Mouse (Mus musculus): ENCODE data around the gene Sh3rf3.

The Sh3rf3 gene

GRCm38 (mm10) chr10:58813081-58813800 lies at the start of gene Sh3rf3:
Sh3rf3 (plus strand) TSS chr10:58813359.
- POLR2A ChIA-PET: interaction anchor here in 2 of 4 experiments (0.6 to 1.5 kb wide), 4 partner anchors 324 to 736 kb away, joined by 3 to 4 read pairs (median 3); partner anchors contain the start of gene Sowahc (in 1 of the 2)
- CTCF ChIA-PET: interaction anchor here (0.5 to 2.0 kb wide), 19 partner anchors 12 to 1052 kb away, joined by 3 to 14 read pairs (median 4); partner anchors contain the start of genes P4ha1 (in 1 of the 4), Sept10 (in 1 of the 4) and Sowahc (in 1 of the 4)

DNA sequence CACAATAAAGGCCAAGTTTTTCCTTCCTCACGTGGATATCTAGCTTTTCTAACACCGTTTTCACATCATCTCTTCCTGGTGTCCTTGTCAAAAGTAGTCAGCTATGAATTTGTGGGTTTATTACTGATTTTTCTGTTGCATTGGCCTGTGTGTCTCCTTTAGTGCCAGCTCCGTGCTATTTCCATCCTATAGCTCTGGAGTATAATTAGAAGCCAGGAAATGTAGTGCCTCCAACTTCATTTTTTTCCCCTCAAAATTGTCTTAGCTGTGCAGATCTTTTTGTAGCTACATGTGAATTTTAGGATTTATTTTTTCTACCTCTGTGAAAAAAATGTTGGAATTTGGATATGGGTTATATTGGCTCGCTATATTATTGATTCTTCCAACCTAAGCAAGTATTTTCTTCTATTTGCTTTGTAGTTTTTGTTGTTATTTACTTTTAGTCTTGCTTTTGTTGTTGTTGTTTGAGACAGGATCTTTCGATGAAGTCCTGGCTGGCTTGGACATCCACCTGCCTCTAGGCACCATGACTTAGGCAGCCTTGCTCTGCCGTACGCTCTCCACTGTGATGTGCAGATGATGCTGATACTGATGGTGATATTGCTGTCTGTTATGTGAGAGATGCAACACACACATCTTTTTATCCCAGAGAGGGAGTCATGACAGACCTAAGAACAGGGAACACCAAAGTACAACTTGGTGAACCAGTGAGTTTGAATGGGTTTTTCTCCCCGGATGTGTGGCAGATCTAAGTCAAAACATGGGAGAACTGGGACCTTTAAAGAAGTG lies 24.5 kb upstream of the Sh3rf3 start:
- POLR2A ChIA-PET: no interaction called here

DNA sequence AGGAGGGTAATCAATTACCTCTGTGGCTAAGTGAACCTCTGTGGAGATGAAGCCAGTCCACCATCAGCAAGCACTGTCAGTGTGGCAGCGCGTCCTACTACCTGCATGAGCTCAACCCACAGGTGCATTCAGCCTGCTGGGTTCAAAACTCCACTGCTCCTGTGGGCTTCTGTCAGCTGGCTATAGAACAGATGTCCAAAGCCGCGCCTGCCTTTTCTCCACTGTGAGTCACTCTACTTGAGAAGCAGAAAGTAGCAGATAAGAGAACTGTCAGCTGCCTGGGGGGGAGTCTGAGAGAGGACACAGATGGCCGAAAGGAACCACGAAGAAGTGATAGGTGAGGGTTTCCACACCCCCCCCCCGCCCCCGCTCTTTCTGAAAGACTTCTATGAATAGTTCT lies 15.6 kb upstream of the Sh3rf3 start:
- ChIA-PET CTCF (no interaction called here), POLR2A (interaction anchor here in 1 of 4 experiments (0.6 kb wide), 1 partner anchor 348 kb away, joined by 3 read pairs; no protein-coding TSS in a partner anchor)

More for the DNA sequence above, 24.5 kb upstream of the Sh3rf3 start:
- CTCF ChIA-PET: no interaction called here

GRCm38 (mm10) chr10:58798156-58798555 lies 15.0 kb upstream of the Sh3rf3 start:
- CTCF ChIA-PET: no interaction called here
- POLR2A ChIA-PET: interaction anchor here in 2 of 4 experiments (0.6 to 1.8 kb wide), 2 partner anchors 8 to 347 kb away, joined by 3 to 4 read pairs; no protein-coding TSS in a partner anchor

- POLR2A ChIA-PET: interaction anchor here in 3 of 4 experiments (0.6 to 1.4 kb wide), 5 partner anchors 11 to 1064 kb away, joined by 3 to 4 read pairs (median 4); partner anchors contain the start of genes Sept10 (in 1 of the 3) and Sowahc (in 1 of the 3)
- CTCF ChIA-PET: interaction anchor here in 3 of 4 experiments (0.8 to 1.2 kb wide), 5 partner anchors 11 to 128 kb away, joined by 3 to 5 read pairs (median 4); partner anchors contain the start of gene Sh3rf3 (in 2 of the 3)
Observed at GRCm38 (mm10) chr10:58800996-58801433, 12.1 kb upstream of the Sh3rf3 start.

DNA sequence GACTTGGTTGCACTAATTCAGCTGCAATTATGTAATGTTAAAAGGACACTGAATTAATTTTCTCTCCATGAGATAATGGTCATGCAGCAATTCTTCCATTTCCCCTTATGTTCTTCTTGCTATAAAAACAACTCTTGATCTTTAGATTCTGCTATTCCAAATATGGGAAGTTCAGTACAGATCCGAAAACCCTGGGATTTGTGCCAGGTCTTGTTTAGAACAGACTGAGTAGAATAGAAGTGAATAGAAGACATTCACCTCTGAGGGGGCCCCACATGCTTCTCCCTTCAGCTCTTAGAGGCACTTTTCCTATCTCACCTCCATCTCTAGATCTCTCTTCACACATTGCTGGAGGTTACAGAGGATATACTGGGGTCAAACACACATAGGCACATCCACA lies 10.8 kb upstream of the Sh3rf3 start:
- ChIA-PET POLR2A (no interaction called here), CTCF (interaction anchor here in 1 of 4 experiments (1.4 kb wide), 1 partner anchor 9 kb away, joined by 3 read pairs; no protein-coding TSS in a partner anchor)

- POLR2A ChIA-PET: interaction anchor here in 1 of 4 experiments (0.6 kb wide), 1 partner anchor 491 kb away, joined by 3 read pairs; no protein-coding TSS in a partner anchor
- CTCF ChIA-PET: no interaction called here
Observed at GRCm38 (mm10) chr10:58807956-58808355, 5.2 kb upstream of the Sh3rf3 start.

DNA sequence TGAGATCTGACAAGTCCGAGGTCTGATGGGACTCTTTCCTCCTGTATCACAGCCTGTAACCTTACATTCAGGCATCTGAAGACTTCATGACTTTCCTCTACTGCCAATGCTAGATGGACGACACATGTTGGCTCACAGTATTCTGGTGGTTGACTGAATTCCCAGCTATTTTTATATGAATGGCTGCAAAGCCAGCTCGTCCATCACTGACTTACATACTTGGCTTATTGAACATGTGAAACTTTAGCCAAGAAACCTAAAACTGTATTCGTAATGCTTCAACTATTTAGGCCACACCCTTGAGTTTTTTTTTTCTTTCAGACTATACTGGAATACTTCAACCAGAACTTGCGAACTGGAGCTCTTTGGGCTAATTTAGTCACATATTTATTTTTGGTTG lies 3.0 kb upstream of the Sh3rf3 start:
- ChIA-PET POLR2A (no interaction called here), CTCF (interaction anchor here in 3 of 4 experiments (0.6 to 1.2 kb wide), 6 partner anchors 127 to 482 kb away, joined by 3 to 4 read pairs (median 3); no protein-coding TSS in a partner anchor)

DNA sequence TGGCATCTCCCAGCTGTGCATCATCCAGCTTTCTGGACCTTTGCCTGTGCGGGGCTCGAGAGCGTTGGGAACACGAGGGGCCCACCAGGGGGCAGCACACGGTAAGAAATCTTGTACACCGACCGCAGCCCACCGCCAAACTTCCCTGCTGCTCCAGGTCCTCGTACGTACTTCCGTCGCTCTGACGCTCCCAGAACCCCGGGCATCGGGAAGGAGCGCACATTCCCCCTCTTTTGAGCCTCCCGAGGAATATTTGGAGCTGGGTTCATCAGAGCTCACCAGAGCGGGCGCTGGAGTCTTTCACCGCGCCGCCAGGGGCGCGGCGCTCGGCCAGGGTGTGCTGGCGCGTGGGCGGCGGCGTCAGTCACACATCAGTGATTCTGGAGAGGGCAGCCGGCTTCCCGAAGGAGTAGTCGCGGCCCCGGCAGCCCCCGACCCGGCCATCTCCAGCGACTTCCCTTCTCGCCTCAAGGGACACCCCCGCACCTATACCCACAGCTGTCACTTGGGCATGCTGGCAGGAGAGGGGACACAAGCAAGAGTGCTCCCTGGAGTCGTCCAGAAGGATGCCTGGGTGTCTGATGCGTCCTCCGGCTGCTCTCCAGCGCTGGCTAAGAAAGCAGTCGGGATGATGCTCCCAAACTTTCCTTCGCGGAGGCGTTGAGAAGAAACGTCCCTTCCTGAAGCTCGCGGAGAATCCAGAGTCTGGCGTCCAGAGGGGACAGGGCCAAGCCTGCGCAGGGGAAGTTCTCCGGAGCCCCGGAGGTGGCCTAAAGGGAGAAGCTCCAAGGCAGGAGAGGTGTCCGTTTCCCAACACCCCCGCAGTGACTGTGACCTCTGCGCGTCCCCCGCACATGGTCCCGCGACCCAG lies 714 bp upstream of the Sh3rf3 start:
- ChIA-PET CTCF (interaction anchor here (0.6 to 2.0 kb wide), 31 partner anchors 9 to 1053 kb away, joined by 3 to 14 read pairs (median 4); partner anchors contain the start of genes P4ha1 (in 1 of the 4), Sept10 (in 1 of the 4) and Sowahc (in 1 of the 4)), POLR2A (interaction anchor here in 3 of 4 experiments (0.5 to 1.5 kb wide), 5 partner anchors 12 to 950 kb away, joined by 3 to 4 read pairs (median 3); partner anchors contain the start of gene Sowahc (in 1 of the 3))

GRCm38 (mm10) chr10:58813801-58814191 lies 637 bp downstream of the Sh3rf3 start:
- ChIA-PET CTCF (interaction anchor here in 3 of 4 experiments (0.5 to 1.5 kb wide), 5 partner anchors 12 to 232 kb away, joined by 3 to 9 read pairs (median 3); no protein-coding TSS in a partner anchor), POLR2A (interaction anchor here in 1 of 4 experiments (0.6 kb wide), 1 partner anchor 735 kb away, joined by 4 read pairs; no protein-coding TSS in a partner anchor)

GRCm38 (mm10) chr10:58814486-58814885 lies 1.3 kb downstream of the Sh3rf3 start:
- ChIA-PET CTCF (interaction anchor here in 1 of 4 experiments (0.8 kb wide), 1 partner anchor 141 kb away, joined by 3 read pairs; no protein-coding TSS in a partner anchor), POLR2A (no interaction called here)

GRCm38 (mm10) chr10:58824016-58824568 lies 10.9 kb downstream of the Sh3rf3 start:
- ChIA-PET CTCF (interaction anchor here in 1 of 4 experiments (0.7 kb wide), 1 partner anchor 129 kb away, joined by 9 read pairs; no protein-coding TSS in a partner anchor), POLR2A (no interaction called here)

DNA sequence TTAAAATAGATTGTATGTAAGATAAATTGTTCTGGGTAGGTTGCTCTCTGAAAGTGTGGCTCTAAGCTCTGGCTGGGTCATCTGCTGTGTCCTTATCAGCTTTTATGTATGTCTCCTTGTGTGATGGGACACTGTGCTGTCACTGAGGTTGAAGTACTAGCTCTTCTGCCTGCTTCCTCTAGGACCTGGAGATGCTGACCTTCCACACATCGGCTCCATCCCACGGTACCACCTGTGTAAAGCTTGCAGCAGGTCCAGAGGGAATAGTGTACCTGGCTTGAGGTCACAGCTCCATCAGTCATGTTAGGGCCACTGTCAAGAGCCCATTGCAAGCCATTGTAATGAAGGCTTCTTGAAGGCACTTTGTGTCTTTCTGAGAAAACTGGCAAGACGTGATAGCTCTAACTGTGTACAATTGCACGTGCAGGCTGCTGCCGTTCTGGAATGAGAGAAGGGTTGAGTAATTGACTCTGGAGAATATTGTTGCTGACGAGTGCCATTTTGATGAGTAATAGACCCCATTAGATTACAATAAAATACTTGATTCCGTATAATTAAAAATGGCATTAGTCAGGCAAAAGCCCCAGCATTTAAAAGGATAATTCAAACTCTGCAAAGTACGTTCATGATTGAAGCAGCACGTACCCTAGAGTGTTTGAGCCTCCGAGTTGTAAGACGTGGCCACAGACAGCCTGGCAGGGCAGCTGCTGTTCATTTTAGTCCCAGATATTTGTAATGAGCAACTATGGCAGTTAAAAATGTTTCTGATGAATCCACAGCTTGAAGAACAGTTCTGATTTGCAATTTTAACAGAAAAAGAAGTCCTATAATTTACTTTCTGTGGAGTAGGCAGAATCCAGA lies 16.3 kb downstream of the Sh3rf3 start:
- POLR2A ChIA-PET: no interaction called here

GRCm38 (mm10) chr10:58833146-58833545 lies 20.0 kb downstream of the Sh3rf3 start:
- ChIA-PET CTCF (interaction anchor here in 2 of 4 experiments (0.7 kb wide), 2 partner anchors 380 to 1358 kb away, joined by 4 to 13 read pairs; no protein-coding TSS in a partner anchor), POLR2A (no interaction called here)

More for the DNA sequence above, 16.3 kb downstream of the Sh3rf3 start:
- CTCF ChIA-PET: interaction anchor here in 1 of 4 experiments (1.5 kb wide), 1 partner anchor 17 kb away, joined by 7 read pairs; no protein-coding TSS in a partner anchor

DNA sequence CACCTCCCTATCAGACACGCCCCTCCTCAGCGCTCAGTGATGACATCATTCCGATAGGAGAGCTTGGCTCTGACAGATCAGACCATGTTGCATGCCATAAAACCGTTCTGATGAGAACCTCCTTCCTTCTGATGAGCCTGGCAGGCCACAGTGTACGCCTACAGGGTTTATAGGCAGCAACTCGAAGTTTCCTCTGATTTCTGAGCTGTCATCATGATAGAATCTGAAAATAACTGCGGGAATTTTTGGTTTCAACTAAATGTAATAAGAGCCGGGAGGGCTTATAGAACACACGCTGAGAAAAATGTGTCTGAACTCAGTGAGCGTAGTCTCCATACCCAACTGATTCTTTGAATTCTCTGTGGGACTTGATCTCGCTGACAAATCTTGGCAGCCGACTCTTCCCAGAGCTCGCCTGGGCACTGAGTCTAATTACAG lies 20.6 kb downstream of the Sh3rf3 start:
- POLR2A ChIA-PET: no interaction called here
- CTCF ChIA-PET: interaction anchor here in 2 of 4 experiments (0.7 kb wide), 2 partner anchors 380 to 1358 kb away, joined by 4 to 13 read pairs; no protein-coding TSS in a partner anchor

DNA sequence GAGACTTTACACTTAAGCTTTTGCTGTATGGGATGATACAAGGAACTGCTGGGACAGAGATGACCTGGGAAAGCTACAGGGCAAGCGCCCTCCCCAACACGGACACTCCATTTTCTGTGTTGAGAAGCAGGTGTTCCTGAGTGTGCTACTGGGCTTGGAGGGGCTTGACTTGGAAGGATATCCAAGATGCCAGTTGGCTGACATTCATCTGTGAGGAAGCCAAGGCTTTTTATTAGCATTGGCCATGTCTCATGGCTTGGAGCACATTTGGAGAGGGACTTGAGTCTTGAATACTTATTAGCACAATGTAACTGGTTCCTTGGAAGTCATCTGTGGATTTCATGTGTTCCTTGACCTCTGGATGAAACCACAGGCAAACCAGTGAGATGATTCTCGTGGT lies 23.2 kb downstream of the Sh3rf3 start:
- POLR2A ChIA-PET: no interaction called here
- CTCF ChIA-PET: no interaction called here

DNA sequence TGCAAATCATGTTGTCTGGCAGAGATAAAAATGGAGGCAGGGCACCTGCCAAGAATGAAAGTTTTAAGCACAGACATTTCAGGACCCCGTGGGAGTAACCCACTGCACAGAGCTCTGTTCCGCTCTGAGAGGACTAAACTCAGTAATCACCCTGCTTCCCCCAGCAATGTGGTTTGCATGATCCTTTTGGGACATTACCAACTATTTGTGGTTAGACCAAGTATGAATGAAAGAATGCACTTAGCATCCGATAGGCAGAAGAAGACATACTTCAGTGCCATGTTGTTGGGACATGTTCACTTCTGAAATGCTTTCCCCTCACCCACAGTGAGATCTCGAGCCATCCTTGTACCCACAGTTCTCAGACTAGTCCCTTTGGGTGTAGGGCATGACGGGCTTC lies 24.3 kb downstream of the Sh3rf3 start:
- POLR2A ChIA-PET: no interaction called here
- CTCF ChIA-PET: no interaction called here

Measured in embryonic stem cell, embryonic (primary cell).